Mouse (Mus musculus): ENCODE data around the gene Aspa.

DNA sequence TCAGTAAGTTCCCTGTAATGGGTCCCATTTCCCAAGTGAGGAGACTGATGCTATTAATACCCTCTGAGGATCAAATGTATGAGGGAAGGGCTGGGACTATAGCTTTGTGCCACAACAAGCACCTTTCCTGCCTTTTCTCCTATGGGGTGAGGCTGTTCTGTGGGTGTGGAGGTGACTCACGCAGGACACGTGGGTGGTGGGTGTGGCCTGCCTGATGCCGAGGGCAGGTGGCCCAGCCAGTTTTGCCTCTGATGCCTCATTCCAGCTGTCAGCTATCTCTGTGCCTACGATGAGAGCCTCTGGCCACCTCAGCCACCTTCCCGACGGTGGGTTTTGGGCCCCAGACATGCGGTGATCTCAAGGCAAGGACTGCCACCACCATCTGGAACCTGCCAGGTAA, 62.1 kb downstream of the Aspa start, which contains the start of gene Trpv3:
- TF ChIP-seq CTCF (IDR thresholded peaks at IDR 0.05; ENCODE audit: borderline replicate concordance, insufficient read depth, low read length) (no peak), POLR2A (IDR thresholded peaks at IDR 0.05; ENCODE audit: low read depth, low read length) (no peak)

Measured in embryonic fibroblast, embryonic 13.5 days (primary cell).